Mouse (Mus musculus) spleen, adult 18-20 months (tissue): ENCODE results near the gene Ptbp1.

Source experiments
- DNase-seq, 2 experiments: peaks; one replicate each; pipeline ENCODE4 v3.0.0; 2022; ENCODE audit warnings: mixed read lengths in 2 of 2

The Ptbp1 gene

GRCm38 (mm10) chr10:79853860-79854795 lies at the start of gene Ptbp1:
Ptbp1 (plus strand) TSS chr10:79854427.
- DNase-seq: peak; percentile 97 to 98

GRCm38 (mm10) chr10:79805636-79806035 lies 48.6 kb upstream of the Ptbp1 start:
- DNase-seq: no peak

- DNase-seq: no peak
These were observed 47.9 kb upstream of the Ptbp1 start for GRCm38 (mm10) chr10:79806331-79806730.

GRCm38 (mm10) chr10:79806972-79807371 lies 47.3 kb upstream of the Ptbp1 start:
- DNase-seq: no peak

- no peak for DNase-seq
These were observed 46.4 kb upstream of the Ptbp1 start for GRCm38 (mm10) chr10:79807826-79808225.

GRCm38 (mm10) chr10:79808728-79809127 lies 45.5 kb upstream of the Ptbp1 start:
- no peak for DNase-seq

- DNase-seq: peak; percentile 66 to 86
These were observed 42.2 kb upstream of the Ptbp1 start for GRCm38 (mm10) chr10:79811736-79812637.

GRCm38 (mm10) chr10:79814271-79814842 lies 39.9 kb upstream of the Ptbp1 start:
- no peak for DNase-seq

GRCm38 (mm10) chr10:79815671-79816494 lies 38.3 kb upstream of the Ptbp1 start:
- DNase-seq: no peak

- DNase-seq: no peak
These were observed 37.1 kb upstream of the Ptbp1 start for GRCm38 (mm10) chr10:79817111-79817510.

GRCm38 (mm10) chr10:79818225-79818624 lies 36.0 kb upstream of the Ptbp1 start:
- no peak for DNase-seq

GRCm38 (mm10) chr10:79819606-79820005 lies 34.6 kb upstream of the Ptbp1 start:
- DNase-seq: no peak

- DNase-seq: no peak
These were observed 34.0 kb upstream of the Ptbp1 start for GRCm38 (mm10) chr10:79820277-79820676.

GRCm38 (mm10) chr10:79820782-79821181 lies 33.4 kb upstream of the Ptbp1 start, which contains the start of gene Misp:
Misp (plus strand) TSS chr10:79820989.
- DNase-seq: no peak

- DNase-seq: no peak
These were observed 32.5 kb upstream of the Ptbp1 start for GRCm38 (mm10) chr10:79821731-79822130.

GRCm38 (mm10) chr10:79822372-79822771 lies 31.9 kb upstream of the Ptbp1 start:
- DNase-seq: no peak

GRCm38 (mm10) chr10:79823011-79823410 lies 31.2 kb upstream of the Ptbp1 start:
- DNase-seq: no peak

GRCm38 (mm10) chr10:79824413-79824812 lies 29.8 kb upstream of the Ptbp1 start:
- no peak for DNase-seq

GRCm38 (mm10) chr10:79831583-79831982 lies 22.6 kb upstream of the Ptbp1 start:
- DNase-seq: no peak

GRCm38 (mm10) chr10:79832026-79832785 lies 22.0 kb upstream of the Ptbp1 start:
- no peak for DNase-seq

- no peak for DNase-seq
These were observed 21.4 kb upstream of the Ptbp1 start for GRCm38 (mm10) chr10:79832786-79833181.
